Mouse (Mus musculus): ENCODE measurements at regions not wholly inside any gene's neighbourhood (a gene's known extent, or its start where the extent isn't known, plus 50 kb on each side); places are given as distances from the start of the nearest gene placed in this dataset.

DNA sequence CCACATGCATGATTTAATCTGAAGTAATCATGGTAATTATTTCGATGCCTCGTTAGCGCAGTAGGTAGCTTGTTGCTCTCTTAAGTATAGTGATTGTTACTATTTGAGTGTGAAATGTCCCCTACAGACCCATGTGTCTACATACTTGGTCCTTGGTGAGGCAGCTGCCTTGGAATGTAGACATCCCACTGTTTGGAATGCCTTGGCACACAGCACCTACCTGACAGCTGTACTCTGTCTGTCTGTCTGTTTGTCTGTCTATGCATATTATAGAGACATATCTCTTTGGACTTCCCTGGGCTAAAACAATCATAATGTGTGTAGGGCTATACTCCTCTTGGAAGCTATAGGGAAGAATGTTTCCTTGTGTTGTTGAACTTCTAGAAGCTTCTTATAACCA, 83.7 kb upstream of the Runx3 start:
- no peak overlapping the region for H3K9ac ChIP-seq
- WGBS (ENCODE audit: insufficient replicate concordance) = 87% methylated on average over 3 of the region's 3 CpGs
- H3K27me3 ChIP-seq = peaks cover 12% of the 10 kb centered on the region
- no peak overlapping the region for H3K4me3 ChIP-seq (replicated peaks)
- H3K4me2 ChIP-seq = no peak overlapping the region
- H3K4me1 ChIP-seq (replicated peaks) = no peaks in the 10 kb centered on the region
- ATAC-seq (ENCODE audit: low read depth) = no peak
- H3K27ac ChIP-seq = no peak overlapping the region
- no peaks in the 10 kb centered on the region for H3K36me3 ChIP-seq
- DNase-seq = no peak
- H3K9me3 ChIP-seq (replicated peaks) = no peaks in the 10 kb centered on the region

DNA sequence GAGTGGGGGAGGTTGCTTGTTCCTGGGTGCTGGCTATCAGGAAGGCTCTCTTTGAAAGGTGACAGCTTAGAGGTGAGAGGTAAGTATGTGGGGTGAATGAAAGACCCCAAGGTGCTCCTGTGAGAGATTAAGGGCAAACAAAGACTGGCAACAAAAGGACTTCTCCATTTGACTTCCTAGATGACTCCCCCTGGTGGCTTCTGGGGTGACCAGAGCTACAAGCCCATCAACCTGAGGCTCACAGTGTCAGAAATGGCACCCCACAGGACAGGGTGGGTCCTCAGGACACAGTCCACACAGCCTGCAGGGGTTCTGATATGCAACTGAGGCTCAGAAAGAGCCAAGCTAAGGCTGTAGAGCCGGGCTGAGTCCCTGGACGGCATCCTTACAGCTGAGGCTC, 81.2 kb upstream of the Runx3 start:
- 73% methylated on average over 2 of the region's 2 CpGs for WGBS (ENCODE audit: insufficient replicate concordance)
- no peak overlapping the region for H3K4me2 ChIP-seq
- H3K27ac ChIP-seq = no peak overlapping the region
- H3K27me3 ChIP-seq = no peaks in the 10 kb centered on the region
- no peaks in the 10 kb centered on the region for H3K9me3 ChIP-seq (replicated peaks)
- DNase-seq = no peak
- no peak overlapping the region for H3K4me3 ChIP-seq (replicated peaks)
- ATAC-seq (ENCODE audit: low read depth) = no peak
- no peak overlapping the region for H3K9ac ChIP-seq
- no peaks in the 10 kb centered on the region for H3K4me1 ChIP-seq (replicated peaks)
- H3K36me3 ChIP-seq = no peaks in the 10 kb centered on the region

DNA sequence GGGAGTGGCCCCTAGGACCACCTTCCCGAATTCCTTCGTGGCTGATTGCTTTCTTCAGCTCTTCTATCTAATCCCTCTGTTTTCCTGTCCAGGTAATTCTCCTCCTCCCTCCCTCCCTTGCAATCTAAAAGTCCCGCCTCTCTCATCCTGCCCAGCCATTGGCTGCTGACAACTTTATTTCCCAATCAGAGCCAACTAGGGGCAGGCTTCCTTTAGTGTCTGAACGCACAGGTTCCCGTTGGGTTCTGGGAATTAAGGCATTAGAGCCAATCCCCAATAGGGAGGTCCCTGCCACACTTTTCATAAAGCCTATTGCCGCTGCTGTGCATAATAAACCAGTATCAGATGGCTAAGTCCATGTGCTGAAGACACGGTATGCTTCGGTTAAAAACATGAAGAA, 78.5 kb upstream of the Runx3 start:
- H3K27me3 ChIP-seq = no peaks in the 10 kb centered on the region
- peaks cover 8% of the 10 kb centered on the region for H3K4me1 ChIP-seq (replicated peaks)
- H3K36me3 ChIP-seq = no peaks in the 10 kb centered on the region
- no peak overlapping the region for H3K9ac ChIP-seq
- 47% methylated on average over 8 of the region's 8 CpGs for WGBS (ENCODE audit: insufficient replicate concordance)
- no peak overlapping the region for H3K27ac ChIP-seq
- H3K4me2 ChIP-seq = no peak overlapping the region
- H3K4me3 ChIP-seq (replicated peaks) = no peak overlapping the region
- H3K9me3 ChIP-seq (replicated peaks) = no peaks in the 10 kb centered on the region
- ATAC-seq (ENCODE audit: low read depth) (no peak), DNase-seq (no peak)

DNA sequence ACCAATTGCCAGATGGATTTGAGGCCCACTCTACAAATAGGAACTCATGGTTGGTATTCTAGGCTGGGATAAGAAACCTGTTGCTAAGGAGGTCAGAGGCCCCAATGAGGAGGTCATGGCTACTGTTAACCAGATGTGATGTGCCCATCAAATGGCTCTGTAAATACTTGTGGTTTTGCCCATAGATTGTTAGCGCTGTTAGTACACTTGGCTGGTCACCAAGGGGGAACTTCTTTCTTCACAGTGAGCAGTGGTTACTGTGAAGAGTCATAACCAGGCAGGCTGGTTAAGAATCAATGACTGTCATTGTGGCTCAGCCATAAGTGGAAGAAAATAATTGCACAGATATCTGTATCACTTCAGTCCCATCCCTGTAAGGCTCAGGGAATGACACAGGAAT, 78.0 kb upstream of the Runx3 start:
- Histone ChIP-seq H3K27ac (no peak overlapping the region), H3K36me3 (no peaks in the 10 kb centered on the region), H3K27me3 (no peaks in the 10 kb centered on the region), H3K4me1 (replicated peaks) (peaks cover 13% of the 10 kb centered on the region), H3K9ac (no peak overlapping the region), H3K4me2 (no peak overlapping the region), H3K4me3 (replicated peaks) (no peak overlapping the region), H3K9me3 (replicated peaks) (no peaks in the 10 kb centered on the region)
- ATAC-seq (ENCODE audit: low read depth) (no peak), DNase-seq (no peak)
- 38% methylated on average over 1 of the region's 1 CpGs for WGBS (ENCODE audit: insufficient replicate concordance)

DNA sequence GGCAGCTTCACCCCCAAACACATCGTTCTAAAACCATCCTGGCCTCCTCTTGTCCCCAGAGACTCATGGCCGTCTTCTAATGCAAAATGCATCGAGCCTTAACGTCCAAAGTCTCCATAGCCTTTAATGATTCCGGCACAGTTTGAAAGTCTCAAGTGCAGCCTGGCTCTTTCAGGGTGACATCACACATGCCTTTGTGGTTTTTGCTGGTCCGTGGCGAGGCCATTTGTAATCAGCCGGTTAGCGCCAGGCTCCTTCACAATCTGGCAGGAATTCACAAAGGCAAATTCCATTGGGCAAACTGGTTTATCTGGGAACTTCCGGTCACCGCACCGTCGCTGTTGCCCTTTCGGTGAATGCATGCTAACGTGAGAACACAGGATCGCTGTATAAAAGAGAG, 75.4 kb upstream of the Runx3 start:
- ATAC-seq (ENCODE audit: low read depth) (no peak), DNase-seq (no peak)
- Histone ChIP-seq H3K9me3 (replicated peaks) (no peaks in the 10 kb centered on the region), H3K9ac (no peak overlapping the region), H3K4me2 (no peak overlapping the region), H3K27me3 (no peaks in the 10 kb centered on the region), H3K4me3 (replicated peaks) (no peak overlapping the region), H3K36me3 (no peaks in the 10 kb centered on the region), H3K27ac (no peak overlapping the region), H3K4me1 (replicated peaks) (peaks cover 16% of the 10 kb centered on the region)
- 64% methylated on average over 16 of the region's 16 CpGs for WGBS (ENCODE audit: insufficient replicate concordance)

DNA sequence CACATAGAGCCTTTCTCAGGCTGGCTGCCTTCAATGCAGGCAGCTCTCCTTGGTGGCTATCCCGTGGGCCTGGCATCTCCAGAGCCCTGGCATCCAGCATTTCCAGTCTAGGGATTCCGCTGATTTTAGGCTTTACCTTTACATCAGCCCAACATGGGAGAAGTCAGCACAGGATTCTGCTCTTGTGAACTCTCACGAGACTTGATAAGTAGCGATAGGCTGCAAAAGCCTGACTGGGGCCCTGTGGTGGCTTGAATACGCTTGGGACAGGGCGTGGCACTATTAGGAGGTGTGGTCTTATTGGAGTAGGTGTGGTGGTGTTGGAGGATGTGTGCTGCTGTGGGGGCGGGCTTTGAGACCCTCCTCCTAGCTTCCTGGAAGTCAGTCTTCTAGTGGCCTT, 73.8 kb upstream of the Runx3 start:
- Histone ChIP-seq H3K27me3 (no peaks in the 10 kb centered on the region; the same call in 1 of the 2 replicates), H3K4me3 (replicated peaks) (no peak overlapping the region), H3K4me2 (no peak overlapping the region), H3K36me3 (no peaks in the 10 kb centered on the region), H3K9ac (no peak overlapping the region), H3K9me3 (replicated peaks) (no peaks in the 10 kb centered on the region), H3K27ac (no peak overlapping the region), H3K4me1 (replicated peaks) (peaks cover 16% of the 10 kb centered on the region)
- DNase-seq (peak; percentile 20), ATAC-seq (ENCODE audit: low read depth) (peak; percentile 76)
- WGBS (ENCODE audit: insufficient replicate concordance) = 47% methylated on average over 7 of the region's 7 CpGs

DNA sequence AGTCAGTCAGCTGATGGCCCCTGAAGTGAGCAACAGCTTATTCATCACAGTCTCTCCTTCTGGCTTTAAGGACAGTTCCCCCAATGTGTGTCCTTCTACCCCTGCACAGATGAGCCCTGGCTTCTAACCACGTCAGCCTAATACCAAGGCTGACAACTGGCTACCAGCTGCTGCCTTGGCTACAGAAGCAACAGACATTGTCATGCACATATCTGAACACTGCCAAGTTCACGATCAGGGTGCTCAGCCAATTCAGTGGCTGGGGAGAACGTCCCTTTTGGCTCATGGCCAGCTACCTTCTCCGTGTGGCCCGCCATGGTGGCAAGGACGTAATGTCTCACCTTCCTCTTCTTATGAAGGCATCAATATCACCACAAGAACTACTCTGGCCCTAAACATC, 73.2 kb upstream of the Runx3 start:
- no peaks in the 10 kb centered on the region; the same call in 1 of the 2 replicates for H3K27me3 ChIP-seq
- peak overlapping the region; percentile 6; the same call in 1 of the 2 replicates for H3K27ac ChIP-seq
- WGBS (ENCODE audit: insufficient replicate concordance) = 72% methylated on average over 6 of the region's 6 CpGs
- no peak overlapping the region for H3K4me2 ChIP-seq
- H3K36me3 ChIP-seq = no peaks in the 10 kb centered on the region
- H3K9ac ChIP-seq = no peak overlapping the region
- H3K9me3 ChIP-seq (replicated peaks) = no peaks in the 10 kb centered on the region
- peaks cover 16% of the 10 kb centered on the region for H3K4me1 ChIP-seq (replicated peaks)
- H3K4me3 ChIP-seq (replicated peaks) = no peak overlapping the region
- DNase-seq = no peak
- ATAC-seq (ENCODE audit: low read depth) = no peak

DNA sequence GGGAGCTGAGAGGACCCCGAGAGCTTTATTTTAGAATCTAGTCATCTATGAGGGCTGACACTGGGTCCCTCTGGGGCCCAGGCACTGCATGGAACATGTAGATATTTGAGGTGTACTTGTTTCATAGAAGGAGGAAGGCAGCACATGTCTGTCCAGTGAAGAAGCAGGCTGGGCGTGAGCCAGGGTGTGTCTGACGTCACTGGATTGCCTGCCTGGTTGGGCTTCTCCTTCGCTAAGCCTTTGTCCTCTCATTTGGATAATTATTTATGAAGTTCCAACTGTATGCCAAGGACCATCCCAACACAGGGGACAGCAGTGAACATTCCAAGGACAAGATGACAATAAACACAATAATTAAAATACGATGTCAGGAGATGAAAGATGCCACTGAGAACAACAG, 72.7 kb upstream of the Runx3 start:
- Histone ChIP-seq H3K4me1 (replicated peaks) (peaks cover 16% of the 10 kb centered on the region), H3K4me2 (no peak overlapping the region), H3K9ac (no peak overlapping the region), H3K36me3 (no peaks in the 10 kb centered on the region), H3K27me3 (no peaks in the 10 kb centered on the region; the same call in 1 of the 2 replicates), H3K27ac (no peak overlapping the region), H3K9me3 (replicated peaks) (no peaks in the 10 kb centered on the region), H3K4me3 (replicated peaks) (no peak overlapping the region)
- no peak for DNase-seq
- no peak for ATAC-seq (ENCODE audit: low read depth)
- 67% methylated on average over 5 of the region's 5 CpGs for WGBS (ENCODE audit: insufficient replicate concordance)

DNA sequence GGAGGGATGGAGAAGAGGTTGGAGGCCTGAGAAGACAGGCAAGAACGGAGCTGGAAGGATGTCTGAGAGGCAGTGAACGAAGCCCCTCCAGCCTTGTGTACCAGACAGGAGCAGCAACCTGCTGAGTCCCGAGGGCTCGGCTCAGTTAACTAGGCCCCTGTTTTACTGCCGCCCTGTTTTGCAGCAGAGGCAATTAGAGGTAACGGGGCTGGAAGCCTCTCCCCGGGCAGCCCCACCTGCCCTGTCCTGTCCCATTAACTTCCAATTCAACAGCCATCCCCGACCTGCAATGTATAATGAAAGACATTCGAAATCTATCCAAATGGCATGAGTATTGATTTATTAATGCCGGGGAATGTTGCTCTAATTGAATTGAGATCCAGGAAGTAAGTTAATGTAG, 70.5 kb upstream of the Runx3 start:
- no peak for DNase-seq
- 0 out of 2 replicates have a peak, but pooled peaks cover 5% of the 10 kb centered on the region for H3K9me3 ChIP-seq (replicated peaks)
- WGBS (ENCODE audit: insufficient replicate concordance) = 68% methylated on average over 10 of the region's 10 CpGs
- no peak overlapping the region for H3K9ac ChIP-seq
- H3K4me3 ChIP-seq (replicated peaks) = no peak overlapping the region
- H3K27me3 ChIP-seq = no peaks in the 10 kb centered on the region; the same call in 1 of the 2 replicates
- H3K27ac ChIP-seq = no peak overlapping the region
- peaks cover 16% of the 10 kb centered on the region for H3K4me1 ChIP-seq (replicated peaks)
- no peak for ATAC-seq (ENCODE audit: low read depth)
- no peaks in the 10 kb centered on the region for H3K36me3 ChIP-seq
- H3K4me2 ChIP-seq = no peak overlapping the region

DNA sequence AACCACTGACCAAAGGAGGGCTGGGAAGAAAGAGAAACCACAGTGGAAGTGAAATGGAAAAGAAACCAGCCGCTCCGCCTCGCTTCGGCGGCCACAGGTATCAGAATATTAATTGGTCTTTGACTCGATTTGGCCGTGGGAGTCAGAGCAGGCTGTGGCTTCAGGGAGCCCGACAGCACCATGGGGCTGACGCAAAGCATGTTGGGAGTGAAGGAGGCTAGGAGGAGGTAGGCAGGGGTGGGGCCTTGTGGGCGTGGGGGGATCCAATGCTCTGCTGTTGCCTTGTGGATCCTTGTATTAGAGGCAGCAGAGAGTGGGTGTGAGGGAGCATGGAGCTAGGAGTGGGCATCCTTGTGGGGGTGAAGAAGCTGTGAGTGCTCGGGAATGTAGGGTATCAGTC, 69.0 kb upstream of the Runx3 start:
- Histone ChIP-seq H3K27ac (no peak overlapping the region), H3K4me3 (replicated peaks) (no peak overlapping the region), H3K36me3 (no peaks in the 10 kb centered on the region), H3K4me1 (replicated peaks) (peaks cover 20% of the 10 kb centered on the region), H3K4me2 (no peak overlapping the region), H3K9ac (no peak overlapping the region), H3K9me3 (replicated peaks) (0 out of 2 replicates have a peak, but pooled peaks cover 5% of the 10 kb centered on the region), H3K27me3 (no peaks in the 10 kb centered on the region; the same call in 1 of the 2 replicates)
- no peak for DNase-seq
- WGBS (ENCODE audit: insufficient replicate concordance) = 63% methylated on average over 11 of the region's 11 CpGs
- ATAC-seq (ENCODE audit: low read depth) = no peak

DNA sequence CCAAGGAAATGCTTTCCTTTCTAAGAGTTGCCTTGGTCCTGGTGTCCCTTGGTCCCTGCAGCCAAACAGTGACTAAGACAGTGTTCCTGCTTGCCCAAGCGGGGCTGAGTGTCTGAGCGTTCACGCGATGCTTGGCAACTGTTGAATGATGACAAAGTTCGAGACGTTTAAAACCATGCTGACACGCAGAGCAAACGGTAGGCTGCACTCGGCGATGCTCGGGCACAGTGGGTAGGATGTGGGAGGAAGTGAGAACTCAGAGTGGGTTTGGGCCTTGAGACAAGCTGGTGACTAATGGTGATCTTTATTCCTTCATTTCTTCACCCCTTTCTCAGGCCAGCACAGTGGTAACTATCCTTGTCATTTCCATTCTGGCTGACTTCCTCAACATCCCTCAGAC, 66.9 kb upstream of the Runx3 start:
- no peak overlapping the region for H3K4me3 ChIP-seq (replicated peaks)
- H3K9ac ChIP-seq = no peak overlapping the region
- 0 out of 2 replicates have a peak overlapping the region, but pooled peaks have one; percentile 13 for H3K27ac ChIP-seq
- ATAC-seq (ENCODE audit: low read depth) (no peak), DNase-seq (no peak)
- 85% methylated on average over 11 of the region's 11 CpGs for WGBS (ENCODE audit: insufficient replicate concordance)
- H3K27me3 ChIP-seq = no peaks in the 10 kb centered on the region; the same call in 1 of the 2 replicates
- H3K9me3 ChIP-seq (replicated peaks) = 0 out of 2 replicates have a peak, but pooled peaks cover 5% of the 10 kb centered on the region
- H3K4me1 ChIP-seq (replicated peaks) = peaks cover 9% of the 10 kb centered on the region
- no peaks in the 10 kb centered on the region for H3K36me3 ChIP-seq
- no peak overlapping the region for H3K4me2 ChIP-seq

DNA sequence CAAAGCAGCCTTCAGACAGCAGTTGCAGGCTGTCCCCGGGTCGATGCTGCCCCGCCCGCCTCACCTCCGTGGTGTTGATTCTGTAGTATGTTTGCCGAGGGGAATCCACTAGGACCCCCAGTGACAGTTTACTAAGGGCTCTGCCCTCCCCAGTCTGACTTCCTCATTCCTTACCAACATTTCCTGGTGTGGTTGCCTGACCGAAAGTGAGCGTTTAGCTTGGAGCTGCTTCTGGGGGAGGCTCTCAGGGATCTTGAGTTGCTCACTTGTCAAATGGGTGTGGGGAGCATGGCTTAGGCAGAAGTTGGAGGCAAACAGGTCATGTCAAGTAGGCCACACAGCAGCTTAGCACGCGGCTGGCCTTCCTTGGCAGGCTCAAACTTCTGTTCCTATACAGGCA, 66.1 kb upstream of the Runx3 start:
- H3K27ac ChIP-seq = peak overlapping the region; percentile 47; the same call in 1 of the 2 replicates
- no peaks in the 10 kb centered on the region for H3K36me3 ChIP-seq

More for the DNA sequence above, 66.1 kb upstream of the Runx3 start:
- no peak for DNase-seq
- no peak for ATAC-seq (ENCODE audit: low read depth)
- Histone ChIP-seq H3K27me3 (no peaks in the 10 kb centered on the region; the same call in 1 of the 2 replicates), H3K9me3 (replicated peaks) (0 out of 2 replicates have a peak, but pooled peaks cover 5% of the 10 kb centered on the region), H3K4me2 (no peak overlapping the region), H3K9ac (no peak overlapping the region), H3K4me1 (replicated peaks) (peaks cover 14% of the 10 kb centered on the region), H3K4me3 (replicated peaks) (no peak overlapping the region)
- WGBS (ENCODE audit: insufficient replicate concordance) = 25% methylated on average over 10 of the region's 10 CpGs
